Mouse (Mus musculus): Measurements from ENCODE around the gene Itpr3. TPM values are rescaled to one million over a fixed set of nuclear protein-coding genes. Genes with fewer than 3 reads are reported as not detected.

Gene Itpr3
- polyA plus RNA-seq, 1 experiment from 2014 or later, result 0.45 TPM

DNA sequence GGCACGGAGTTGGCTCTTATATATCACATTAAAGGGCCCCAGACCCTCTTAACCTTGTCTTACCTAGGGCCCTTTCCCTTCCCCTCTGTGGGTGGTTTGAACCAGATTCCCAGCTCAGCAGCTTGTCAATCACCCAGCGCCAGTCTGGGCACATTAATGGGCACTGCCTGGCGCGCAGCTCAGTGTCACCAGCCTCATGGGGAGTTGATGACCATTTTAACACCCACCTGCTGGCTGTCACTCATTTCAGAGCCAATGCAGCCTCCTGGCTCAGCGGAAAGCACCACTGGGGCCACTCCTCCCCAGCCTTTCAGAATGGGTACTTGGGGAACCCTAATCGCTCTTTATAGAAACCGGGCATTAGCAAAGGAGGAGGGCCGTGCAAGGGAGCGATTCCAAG, 81.3 kb downstream of the Itpr3 start:
- Histone ChIP-seq H3K4me3 (ENCODE audit: low read depth, low read length) (no peak overlapping the region), H3K36me3 (replicated peaks; ENCODE audit: insufficient read depth, low read length) (no peaks in the 10 kb centered on the region), H3K4me2 (ENCODE audit: low read depth, low read length) (no peak overlapping the region), H3K27ac (ENCODE audit: low read depth) (no peak overlapping the region), H3K9me3 (ENCODE audit: low read length) (no peaks in the 10 kb centered on the region), H3K9ac (replicated peaks) (no peak overlapping the region), H3K4me1 (ENCODE audit: insufficient read depth) (peaks cover 2% of the 10 kb centered on the region), H3K27me3 (ENCODE audit: insufficient read depth, low read length) (no peaks in the 10 kb centered on the region)
- no peak for DNase-seq
- TF ChIP-seq EP300 (IDR thresholded peaks at IDR 0.05; ENCODE audit: low read depth) (no peak), CTCF (IDR thresholded peaks at IDR 0.05; ENCODE audit: low read depth) (no peak)
- no peak for ATAC-seq
- WGBS (ENCODE audit: insufficient replicate concordance), result 82% methylated on average over 9 of the region's 9 CpGs

DNA sequence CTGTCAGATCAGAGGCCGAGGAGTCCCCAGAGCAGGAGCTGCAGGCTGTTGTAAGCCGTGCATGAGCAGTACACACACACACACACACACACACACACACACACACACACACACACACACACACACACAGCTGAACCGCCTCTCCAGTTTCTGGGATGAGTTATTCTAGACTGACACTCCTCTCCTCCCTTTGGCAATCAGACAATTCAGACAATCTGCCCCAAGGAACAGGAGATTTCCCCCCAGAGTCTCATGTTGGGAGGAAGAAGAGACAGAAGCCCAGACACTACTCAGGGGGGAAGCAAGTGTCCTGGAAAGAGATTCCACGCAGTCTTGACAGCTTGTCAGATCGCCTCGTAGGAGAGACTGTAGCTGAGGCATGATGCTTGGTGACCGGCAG, 82.2 kb downstream of the Itpr3 start:
- Histone ChIP-seq H3K4me2 (ENCODE audit: low read depth, low read length) (no peak overlapping the region), H3K27me3 (ENCODE audit: insufficient read depth, low read length) (no peaks in the 10 kb centered on the region), H3K36me3 (replicated peaks; ENCODE audit: insufficient read depth, low read length) (no peaks in the 10 kb centered on the region), H3K9me3 (ENCODE audit: low read length) (no peaks in the 10 kb centered on the region), H3K9ac (replicated peaks) (no peak overlapping the region), H3K4me3 (ENCODE audit: low read depth, low read length) (no peak overlapping the region), H3K4me1 (ENCODE audit: insufficient read depth) (no peaks in the 10 kb centered on the region), H3K27ac (ENCODE audit: low read depth) (no peak overlapping the region)
- no peak for DNase-seq
- no peak for ATAC-seq
- 60% methylated on average over 7 of the region's 7 CpGs for WGBS (ENCODE audit: insufficient replicate concordance)
- TF ChIP-seq CTCF (IDR thresholded peaks at IDR 0.05; ENCODE audit: low read depth) (no peak), EP300 (IDR thresholded peaks at IDR 0.05; ENCODE audit: low read depth) (no peak)

DNA sequence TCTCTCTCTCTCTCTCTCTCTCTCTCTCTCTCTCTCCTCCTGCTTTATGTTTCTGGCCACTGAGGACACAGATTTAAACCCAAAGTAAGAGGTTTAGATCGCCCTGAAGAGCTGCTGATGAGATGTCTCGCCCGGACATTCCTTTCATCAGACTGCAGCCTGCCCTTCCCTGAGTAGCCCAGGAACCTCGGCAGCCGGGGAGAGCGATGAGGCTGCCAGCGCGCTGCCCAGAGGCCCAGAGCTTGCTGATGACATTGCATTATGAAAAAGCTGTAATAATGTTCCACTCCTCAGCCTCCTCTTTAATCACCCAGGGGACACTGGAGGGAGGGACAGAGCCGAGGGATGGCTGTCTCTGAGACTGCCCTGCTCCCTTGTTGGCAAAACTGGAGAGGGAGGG, 83.2 kb downstream of the Itpr3 start:
- H3K4me1 ChIP-seq (ENCODE audit: insufficient read depth), result no peaks in the 10 kb centered on the region
- H3K4me2 ChIP-seq (ENCODE audit: low read depth, low read length), result no peak overlapping the region
- ATAC-seq (no peak), DNase-seq (no peak)
- no peak overlapping the region for H3K4me3 ChIP-seq (ENCODE audit: low read depth, low read length)
- H3K36me3 ChIP-seq (replicated peaks; ENCODE audit: insufficient read depth, low read length), result no peaks in the 10 kb centered on the region
- no peaks in the 10 kb centered on the region for H3K9me3 ChIP-seq (ENCODE audit: low read length)
- H3K9ac ChIP-seq (replicated peaks), result no peak overlapping the region
- H3K27me3 ChIP-seq (ENCODE audit: insufficient read depth, low read length), result no peaks in the 10 kb centered on the region
- TF ChIP-seq CTCF (IDR thresholded peaks at IDR 0.05; ENCODE audit: low read depth) (no peak), EP300 (IDR thresholded peaks at IDR 0.05; ENCODE audit: low read depth) (no peak)
- no peak overlapping the region for H3K27ac ChIP-seq (ENCODE audit: low read depth)
- 75% methylated on average over 9 of the region's 9 CpGs for WGBS (ENCODE audit: insufficient replicate concordance)

DNA sequence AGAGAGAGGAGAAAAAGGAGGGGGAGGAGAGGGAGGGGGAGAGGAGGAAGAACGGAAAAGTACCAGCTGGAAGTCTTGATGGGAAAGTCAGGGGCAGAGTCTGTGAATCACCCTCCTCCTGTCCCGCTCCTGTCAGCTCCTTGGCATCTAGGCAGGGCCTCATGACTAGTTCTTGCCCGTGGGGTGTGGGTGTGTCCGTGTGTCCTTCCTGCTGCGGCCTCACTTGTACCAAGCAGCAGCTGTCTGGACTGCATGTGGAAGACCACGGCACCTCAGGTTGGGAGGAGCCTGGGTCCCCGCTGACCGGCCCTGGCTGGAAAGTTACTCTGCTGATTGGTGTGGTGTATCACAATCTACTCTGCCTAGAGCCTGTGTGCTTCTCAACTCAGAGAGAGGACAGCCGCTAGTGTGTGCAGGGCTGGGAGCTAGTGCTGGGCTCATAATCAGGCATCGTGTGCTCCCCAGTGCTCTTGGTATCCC, 84.9 kb downstream of the Itpr3 start:
- TF ChIP-seq EP300 (IDR thresholded peaks at IDR 0.05; ENCODE audit: low read depth) (no peak), CTCF (IDR thresholded peaks at IDR 0.05; ENCODE audit: low read depth) (no peak)
- Histone ChIP-seq H3K36me3 (replicated peaks; ENCODE audit: insufficient read depth, low read length) (no peaks in the 10 kb centered on the region), H3K4me3 (ENCODE audit: low read depth, low read length) (no peak overlapping the region), H3K9me3 (ENCODE audit: low read length) (no peaks in the 10 kb centered on the region), H3K27me3 (ENCODE audit: insufficient read depth, low read length) (no peaks in the 10 kb centered on the region), H3K9ac (replicated peaks) (no peak overlapping the region), H3K4me2 (ENCODE audit: low read depth, low read length) (no peak overlapping the region), H3K27ac (ENCODE audit: low read depth) (no peak overlapping the region), H3K4me1 (ENCODE audit: insufficient read depth) (no peaks in the 10 kb centered on the region)
- DNase-seq (no peak), ATAC-seq (no peak)
- 51% methylated on average over 10 of the region's 10 CpGs for WGBS (ENCODE audit: insufficient replicate concordance)

DNA sequence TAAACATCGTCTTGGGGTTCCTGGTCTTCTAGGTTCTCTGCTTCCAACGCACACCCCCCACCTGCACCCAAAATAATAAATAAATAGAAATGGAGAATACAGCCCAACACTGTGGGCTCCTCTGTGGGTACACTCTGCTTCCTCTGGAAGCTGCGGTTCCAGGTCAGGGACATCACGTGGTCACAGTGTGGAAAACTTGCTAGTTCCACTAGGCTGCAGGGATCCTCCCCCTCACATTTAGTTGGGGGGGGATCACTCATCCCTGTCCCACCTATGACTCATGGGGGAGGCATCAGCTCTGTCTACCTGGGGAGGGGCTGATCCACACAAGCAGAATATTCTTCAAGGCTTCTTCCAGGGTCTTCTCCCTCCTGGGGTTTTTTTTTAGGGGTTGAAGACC, 87.0 kb downstream of the Itpr3 start:
- no peak overlapping the region for H3K9ac ChIP-seq (replicated peaks)
- no peak overlapping the region for H3K27ac ChIP-seq (ENCODE audit: low read depth)
- H3K9me3 ChIP-seq (ENCODE audit: low read length), result no peaks in the 10 kb centered on the region
- ATAC-seq (no peak), DNase-seq (no peak)
- H3K27me3 ChIP-seq (ENCODE audit: insufficient read depth, low read length), result no peaks in the 10 kb centered on the region
- H3K36me3 ChIP-seq (replicated peaks; ENCODE audit: insufficient read depth, low read length), result no peaks in the 10 kb centered on the region
- H3K4me2 ChIP-seq (ENCODE audit: low read depth, low read length), result no peak overlapping the region
- 52% methylated on average over 4 of the region's 4 CpGs for WGBS (ENCODE audit: insufficient replicate concordance)
- H3K4me3 ChIP-seq (ENCODE audit: low read depth, low read length), result no peak overlapping the region
- no peak for TF ChIP-seq EP300 (IDR thresholded peaks at IDR 0.05; ENCODE audit: low read depth)
- TF ChIP-seq CTCF (IDR thresholded peaks at IDR 0.05; ENCODE audit: low read depth), result no peak
- H3K4me1 ChIP-seq (ENCODE audit: insufficient read depth), result no peaks in the 10 kb centered on the region

DNA sequence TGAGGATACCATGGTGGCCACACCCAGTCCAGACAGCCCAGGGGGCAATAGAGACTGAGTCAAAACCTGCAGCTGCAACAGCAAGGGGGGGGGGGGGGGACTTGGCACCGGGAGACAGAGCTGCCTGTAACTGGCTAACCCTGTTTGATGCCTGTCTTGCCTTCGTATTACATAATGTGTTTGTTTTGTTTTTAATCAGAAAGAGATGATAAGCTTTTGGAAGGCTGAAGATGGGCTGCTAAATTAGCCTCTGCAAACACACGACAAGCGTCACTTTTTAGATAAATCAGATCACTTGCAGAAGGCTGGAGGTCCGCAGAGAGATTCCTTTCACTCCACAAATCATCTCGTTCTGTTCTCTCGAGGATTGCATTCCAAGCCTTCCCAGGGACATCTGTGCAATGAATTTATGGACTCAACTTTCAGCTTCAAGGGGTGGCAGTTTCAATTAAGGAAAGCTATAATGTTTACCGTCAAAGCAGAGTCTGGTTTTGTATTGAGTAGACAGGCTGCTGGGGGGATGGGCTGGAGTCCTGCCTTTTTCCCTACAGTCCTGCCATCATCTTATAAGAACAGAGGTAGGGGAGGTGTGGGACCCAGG, 89.3 kb downstream of the Itpr3 start:
- no peak overlapping the region for H3K9ac ChIP-seq (replicated peaks)
- H3K4me1 ChIP-seq (ENCODE audit: insufficient read depth), result no peaks in the 10 kb centered on the region
- DNase-seq, result no peak
- H3K27me3 ChIP-seq (ENCODE audit: insufficient read depth, low read length), result no peaks in the 10 kb centered on the region
- no peak overlapping the region for H3K27ac ChIP-seq (ENCODE audit: low read depth)
- no peak for ATAC-seq
- no peak overlapping the region for H3K4me2 ChIP-seq (ENCODE audit: low read depth, low read length)
- 27% methylated on average over 8 of the region's 8 CpGs for WGBS (ENCODE audit: insufficient replicate concordance)
- no peak for TF ChIP-seq CTCF (IDR thresholded peaks at IDR 0.05; ENCODE audit: low read depth)
- no peak for TF ChIP-seq EP300 (IDR thresholded peaks at IDR 0.05; ENCODE audit: low read depth)
- no peak overlapping the region for H3K4me3 ChIP-seq (ENCODE audit: low read depth, low read length)
- no peaks in the 10 kb centered on the region for H3K36me3 ChIP-seq (replicated peaks; ENCODE audit: insufficient read depth, low read length)
- H3K9me3 ChIP-seq (ENCODE audit: low read length), result no peaks in the 10 kb centered on the region

All from liver, postnatal 0 days (tissue).